Mouse (Mus musculus): ENCODE results near the gene Tusc1. TPM values are rescaled to one million over a fixed set of nuclear protein-coding genes. Genes with fewer than 3 reads are reported as not detected.
A peak's percentile ranks its signal among the peaks of the same experiment; 100 is the strongest.

The Tusc1 gene
- polyA plus RNA-seq (2016; fragmentation: Nextera tagmentation; extraction: Ambion mirVana) = 2.7 and 3.0 TPM in 2 replicates

GRCm38 (mm10) chr4:93335118-93336003, at the start of gene Tusc1:
Gene Tusc1, minus strand, starts transcription at chr4:93335511.
- Histone ChIP-seq H3K9me3 (replicated peaks) (no peaks in the 10 kb centered on the region), H3K27me3 (ENCODE audit: low read depth, poor library complexity, severe bottlenecking) (no peaks in the 10 kb centered on the region), H3K27ac (replicated peaks) (peak within 1 kb of the TSS; percentile 97), H3K4me1 (peaks cover 11% of the 10 kb centered on the region; the same call in 1 of the 2 replicates), H3K36me3 (no peaks in the 10 kb centered on the region), H3K4me3 (peak within 1 kb of the TSS; percentile 76)
- WGBS = under 1% methylated on average over 95 of the region's 97 CpGs
- DNase-seq (ENCODE audit: low spot score) = peak; percentile 76

- no peak overlapping the region for H3K4me3 ChIP-seq
- 81% methylated on average over 2 of the region's 2 CpGs for WGBS
These were observed 17.6 kb upstream of the Tusc1 start for GRCm38 (mm10) chr4:93352930-93353329.

GRCm38 (mm10) chr4:93344357-93344756, 9.0 kb upstream of the Tusc1 start:
- Histone ChIP-seq H3K36me3 (no peaks in the 10 kb centered on the region), H3K4me3 (no peak overlapping the region), H3K27me3 (ENCODE audit: low read depth, poor library complexity, severe bottlenecking) (no peaks in the 10 kb centered on the region), H3K27ac (replicated peaks) (no peak overlapping the region), H3K9me3 (replicated peaks) (no peaks in the 10 kb centered on the region), H3K4me1 (no peaks in the 10 kb centered on the region)
- DNase-seq (ENCODE audit: low spot score) = no peak
- WGBS = 91% methylated on average over 2 of the region's 2 CpGs

More at GRCm38 (mm10) chr4:93352930-93353329, 17.6 kb upstream of the Tusc1 start:
- H3K4me1 ChIP-seq = no peaks in the 10 kb centered on the region
- DNase-seq (ENCODE audit: low spot score) = no peak
- no peaks in the 10 kb centered on the region for H3K36me3 ChIP-seq
- no peak overlapping the region for H3K27ac ChIP-seq (replicated peaks)
- H3K9me3 ChIP-seq (replicated peaks) = no peaks in the 10 kb centered on the region
- H3K27me3 ChIP-seq (ENCODE audit: low read depth, poor library complexity, severe bottlenecking) = no peaks in the 10 kb centered on the region

GRCm38 (mm10) chr4:93341568-93341967, 6.3 kb upstream of the Tusc1 start:
- H3K27ac ChIP-seq (replicated peaks) = no peak overlapping the region
- no peaks in the 10 kb centered on the region for H3K9me3 ChIP-seq (replicated peaks)
- H3K4me1 ChIP-seq = no peaks in the 10 kb centered on the region
- no peak for DNase-seq (ENCODE audit: low spot score)
- no peaks in the 10 kb centered on the region for H3K36me3 ChIP-seq
- H3K27me3 ChIP-seq (ENCODE audit: low read depth, poor library complexity, severe bottlenecking) = no peaks in the 10 kb centered on the region
- H3K4me3 ChIP-seq = no peak overlapping the region

GRCm38 (mm10) chr4:93337977-93338376, 2.7 kb upstream of the Tusc1 start:
- Histone ChIP-seq H3K36me3 (no peaks in the 10 kb centered on the region), H3K4me1 (peaks cover 11% of the 10 kb centered on the region; the same call in 1 of the 2 replicates), H3K27ac (replicated peaks) (no peak overlapping the region), H3K4me3 (no peak overlapping the region), H3K27me3 (ENCODE audit: low read depth, poor library complexity, severe bottlenecking) (no peaks in the 10 kb centered on the region), H3K9me3 (replicated peaks) (no peaks in the 10 kb centered on the region)
- WGBS = 86% methylated on average over 3 of the region's 3 CpGs
- no peak for DNase-seq (ENCODE audit: low spot score)

GRCm38 (mm10) chr4:93334636-93335117, 634 bp downstream of the Tusc1 start:
- Histone ChIP-seq H3K36me3 (no peaks in the 10 kb centered on the region), H3K4me3 (peak overlapping the region; percentile 76), H3K4me1 (peaks cover 11% of the 10 kb centered on the region; the same call in 1 of the 2 replicates), H3K9me3 (replicated peaks) (no peaks in the 10 kb centered on the region), H3K27ac (replicated peaks) (peak overlapping the region; percentile 97), H3K27me3 (ENCODE audit: low read depth, poor library complexity, severe bottlenecking) (no peaks in the 10 kb centered on the region)
- peak; percentile 87 for DNase-seq (ENCODE audit: low spot score)
- WGBS = 2% methylated on average over 43 of the region's 49 CpGs

- 92% methylated on average over 3 of the region's 3 CpGs for WGBS
- no peak overlapping the region for H3K4me3 ChIP-seq
- H3K9me3 ChIP-seq (replicated peaks) = no peaks in the 10 kb centered on the region
- no peaks in the 10 kb centered on the region for H3K27me3 ChIP-seq (ENCODE audit: low read depth, poor library complexity, severe bottlenecking)
- H3K27ac ChIP-seq (replicated peaks) = no peak overlapping the region
- no peaks in the 10 kb centered on the region for H3K36me3 ChIP-seq
- DNase-seq (ENCODE audit: low spot score) = no peak
- H3K4me1 ChIP-seq = no peaks in the 10 kb centered on the region
These were observed 27.8 kb downstream of the Tusc1 start for GRCm38 (mm10) chr4:93307486-93307885.

- H3K9me3 ChIP-seq (replicated peaks) = no peaks in the 10 kb centered on the region
- H3K27me3 ChIP-seq (ENCODE audit: low read depth, poor library complexity, severe bottlenecking) = no peaks in the 10 kb centered on the region
- no peak overlapping the region for H3K27ac ChIP-seq (replicated peaks)
- no peak overlapping the region for H3K4me3 ChIP-seq
- no peak for DNase-seq (ENCODE audit: low spot score)
- no peaks in the 10 kb centered on the region for H3K36me3 ChIP-seq
- WGBS = 92% methylated on average over 4 of the region's 4 CpGs
- no peaks in the 10 kb centered on the region for H3K4me1 ChIP-seq
These were observed 49.2 kb downstream of the Tusc1 start for GRCm38 (mm10) chr4:93286065-93286464.
